Mouse (Mus musculus): ENCODE data around the gene Celsr3. TPM values are rescaled to one million over a fixed set of nuclear protein-coding genes. Genes with fewer than 3 reads are reported as not detected.

Gene Celsr3
- polyA plus RNA-seq, 1 experiment, result 1.5 TPM

DNA sequence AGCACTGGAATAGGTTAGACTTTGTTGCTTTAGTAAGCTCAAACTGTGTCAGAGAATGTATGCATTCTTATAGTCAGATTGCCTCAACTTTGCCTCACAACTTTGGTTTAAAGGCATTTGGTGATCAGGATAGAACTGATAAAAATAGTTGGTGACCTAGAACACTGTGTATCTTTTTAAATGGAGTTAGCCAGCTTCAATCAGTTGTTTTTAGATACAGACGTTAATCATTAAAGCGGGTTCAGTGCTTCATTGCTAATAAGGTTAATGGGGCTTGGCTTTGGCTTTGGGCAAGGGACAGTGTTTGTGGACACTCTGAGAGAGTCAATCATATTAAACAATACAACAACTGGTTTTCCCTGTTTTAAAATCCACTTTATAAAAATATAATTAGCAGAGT lies 30.8 kb upstream of the Celsr3 start:
- TF ChIP-seq CTCF (IDR thresholded peaks at IDR 0.05; ENCODE audit: extremely low read depth, insufficient read length, insufficient replicate concordance, low read depth, low read length) (no peak), POLR2A (IDR thresholded peaks at IDR 0.05; ENCODE audit: low read depth, low read length) (no peak)

DNA sequence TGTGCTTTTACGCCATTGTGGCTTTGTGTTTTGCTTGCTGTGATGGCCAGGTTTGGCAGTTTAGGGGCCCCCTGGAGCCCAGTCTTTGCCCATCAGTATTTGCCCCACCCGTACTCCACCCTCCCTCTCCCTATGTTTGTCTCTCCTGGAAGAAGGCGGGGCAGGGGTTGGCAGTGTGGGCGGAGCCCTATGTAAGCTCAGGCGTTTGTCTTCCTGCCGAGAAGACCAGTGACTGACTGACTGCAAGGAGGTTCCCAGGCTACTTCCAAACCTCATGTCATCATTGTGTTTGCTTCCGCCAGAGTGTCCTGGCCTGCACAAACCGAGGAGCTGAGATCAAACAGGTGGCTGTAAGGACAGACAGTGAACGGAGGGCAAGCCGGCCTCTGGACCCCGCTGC lies 30.4 kb upstream of the Celsr3 start:
- WGBS, result 18% methylated on average over 11 of the region's 11 CpGs
- peak overlapping the region; percentile 51 for H3K4me3 ChIP-seq (ENCODE audit: low read depth, low read length)
- TF ChIP-seq CTCF (IDR thresholded peaks at IDR 0.05; ENCODE audit: extremely low read depth, insufficient read length, insufficient replicate concordance, low read depth, low read length) (no peak), POLR2A (IDR thresholded peaks at IDR 0.05; ENCODE audit: low read depth, low read length) (peak; percentile 36; the same call in 1 of the 2 replicates)
- H3K36me3 ChIP-seq (ENCODE audit: control insufficient read depth, insufficient read depth, low read length), result peaks cover 27% of the 10 kb centered on the region
- H3K27me3 ChIP-seq (ENCODE audit: control insufficient read depth, insufficient read depth, low read length), result no peaks in the 10 kb centered on the region
- peaks cover 29% of the 10 kb centered on the region for H3K4me1 ChIP-seq (ENCODE audit: control insufficient read depth, insufficient read depth, insufficient read length, low read length)
- H3K27ac ChIP-seq (ENCODE audit: insufficient read depth, low read depth, low read length), result peak overlapping the region; percentile 64

More for the DNA sequence above, 30.8 kb upstream of the Celsr3 start:
- Histone ChIP-seq H3K4me1 (ENCODE audit: control insufficient read depth, insufficient read depth, insufficient read length, low read length) (peaks cover 29% of the 10 kb centered on the region), H3K27me3 (ENCODE audit: control insufficient read depth, insufficient read depth, low read length) (no peaks in the 10 kb centered on the region), H3K36me3 (ENCODE audit: control insufficient read depth, insufficient read depth, low read length) (peaks cover 27% of the 10 kb centered on the region), H3K27ac (ENCODE audit: insufficient read depth, low read depth, low read length) (peak overlapping the region; percentile 93), H3K4me3 (ENCODE audit: low read depth, low read length) (no peak overlapping the region)
- 21% methylated on average over 2 of the region's 2 CpGs for WGBS

DNA sequence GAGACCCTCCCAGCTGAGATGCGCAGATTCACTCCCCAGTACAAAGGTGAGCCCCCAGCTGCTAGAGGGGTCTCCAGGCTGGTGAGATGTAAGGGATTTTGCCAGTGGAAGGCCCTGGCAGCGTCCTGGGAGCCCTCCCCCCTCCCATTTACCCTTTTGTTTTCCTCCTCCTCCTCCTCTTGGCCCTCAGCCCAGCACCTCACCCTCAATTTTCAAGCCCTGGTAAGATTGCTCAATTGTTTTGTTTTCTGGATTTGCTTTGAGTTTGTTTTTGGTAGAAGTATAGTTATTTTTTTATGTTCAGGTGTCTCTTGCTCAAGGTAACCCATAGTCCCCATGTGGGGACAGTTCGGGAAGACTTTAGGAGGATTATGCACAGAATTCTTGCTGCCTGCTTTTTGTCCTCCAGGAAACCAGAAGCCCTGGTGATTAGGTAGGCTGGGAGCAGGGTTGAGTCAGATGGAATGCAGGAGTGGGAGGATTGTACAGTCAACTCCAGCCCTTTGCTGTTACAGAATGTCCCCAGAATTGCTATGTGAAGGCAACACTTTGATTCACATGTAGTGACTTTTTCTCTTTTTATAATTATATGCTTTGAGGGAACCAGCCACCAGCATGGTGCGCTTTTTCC lies 29.7 kb upstream of the Celsr3 start:
- H3K36me3 ChIP-seq (ENCODE audit: control insufficient read depth, insufficient read depth, low read length), result peaks cover 31% of the 10 kb centered on the region

DNA sequence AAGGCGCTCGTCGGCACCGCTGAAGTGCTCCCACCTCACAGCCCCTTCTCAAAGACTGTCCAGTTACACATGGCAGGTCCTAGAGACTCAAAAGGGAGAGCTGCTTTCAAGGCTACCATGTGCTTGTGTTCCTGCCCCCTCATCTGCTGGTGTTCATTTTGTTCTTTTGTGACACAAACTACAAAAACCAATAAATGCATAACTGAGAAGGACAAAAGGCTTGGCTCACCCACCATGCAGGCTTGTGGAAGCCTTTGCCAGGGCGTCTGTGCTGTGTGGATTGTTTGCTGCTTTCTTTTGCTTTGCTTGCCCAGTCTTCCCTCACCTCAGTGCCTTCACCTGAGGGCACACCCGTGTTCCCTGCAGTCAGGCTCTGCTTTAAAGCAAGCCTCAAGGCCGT lies 28.6 kb upstream of the Celsr3 start:
- 81% methylated on average over 7 of the region's 7 CpGs for WGBS
- Histone ChIP-seq H3K4me3 (ENCODE audit: low read depth, low read length) (no peak overlapping the region), H3K4me1 (ENCODE audit: control insufficient read depth, insufficient read depth, insufficient read length, low read length) (peaks cover 24% of the 10 kb centered on the region), H3K27me3 (ENCODE audit: control insufficient read depth, insufficient read depth, low read length) (no peaks in the 10 kb centered on the region), H3K36me3 (ENCODE audit: control insufficient read depth, insufficient read depth, low read length) (peaks cover 36% of the 10 kb centered on the region), H3K27ac (ENCODE audit: insufficient read depth, low read depth, low read length) (no peak overlapping the region)
- no peak for TF ChIP-seq CTCF (IDR thresholded peaks at IDR 0.05; ENCODE audit: extremely low read depth, insufficient read length, insufficient replicate concordance, low read depth, low read length)
- no peak for TF ChIP-seq POLR2A (IDR thresholded peaks at IDR 0.05; ENCODE audit: low read depth, low read length)

More for the DNA sequence above, 29.7 kb upstream of the Celsr3 start:
- 51% methylated on average over 4 of the region's 4 CpGs for WGBS
- H3K4me1 ChIP-seq (ENCODE audit: control insufficient read depth, insufficient read depth, insufficient read length, low read length), result peaks cover 29% of the 10 kb centered on the region
- no peak for TF ChIP-seq CTCF (IDR thresholded peaks at IDR 0.05; ENCODE audit: extremely low read depth, insufficient read length, insufficient replicate concordance, low read depth, low read length)
- no peaks in the 10 kb centered on the region for H3K27me3 ChIP-seq (ENCODE audit: control insufficient read depth, insufficient read depth, low read length)
- peak overlapping the region; percentile 51 for H3K4me3 ChIP-seq (ENCODE audit: low read depth, low read length)
- peak overlapping the region; percentile 64 for H3K27ac ChIP-seq (ENCODE audit: insufficient read depth, low read depth, low read length)

DNA sequence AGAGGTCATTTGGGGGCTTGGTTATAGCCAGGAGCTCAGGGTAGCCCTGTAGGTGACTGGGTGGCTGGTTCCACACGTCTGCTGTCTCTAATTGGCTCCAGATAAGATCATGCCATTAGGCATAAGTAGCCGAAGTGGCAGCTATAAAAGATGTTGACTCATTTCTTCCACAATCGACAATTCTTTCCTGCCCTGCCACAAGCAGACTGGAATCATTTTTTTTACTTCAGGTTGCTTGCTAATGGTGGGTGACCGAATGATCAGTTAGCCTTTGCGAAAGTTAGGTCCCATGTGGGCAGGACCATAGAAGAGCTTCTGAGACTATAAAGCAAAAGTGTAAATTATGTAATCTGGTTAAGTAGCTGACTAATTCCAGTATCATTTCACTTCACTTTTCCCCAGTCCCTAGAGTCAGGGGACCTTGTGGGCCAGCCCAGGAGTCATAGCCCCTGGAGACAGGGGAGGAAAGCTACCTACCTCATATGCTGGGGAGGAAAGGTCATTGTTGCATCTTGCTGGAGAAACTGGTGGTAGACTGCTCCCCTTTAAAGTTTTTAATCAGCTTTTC lies 27.5 kb upstream of the Celsr3 start:
- no peak overlapping the region for H3K4me3 ChIP-seq (ENCODE audit: low read depth, low read length)
- H3K27ac ChIP-seq (ENCODE audit: insufficient read depth, low read depth, low read length), result peak overlapping the region; percentile 52; the same call in 1 of the 2 replicates
- no peaks in the 10 kb centered on the region for H3K27me3 ChIP-seq (ENCODE audit: control insufficient read depth, insufficient read depth, low read length)
- 40% methylated on average over 5 of the region's 5 CpGs for WGBS
- peaks cover 36% of the 10 kb centered on the region for H3K36me3 ChIP-seq (ENCODE audit: control insufficient read depth, insufficient read depth, low read length)
- TF ChIP-seq POLR2A (IDR thresholded peaks at IDR 0.05; ENCODE audit: low read depth, low read length), result no peak
- no peak for TF ChIP-seq CTCF (IDR thresholded peaks at IDR 0.05; ENCODE audit: extremely low read depth, insufficient read length, insufficient replicate concordance, low read depth, low read length)
- H3K4me1 ChIP-seq (ENCODE audit: control insufficient read depth, insufficient read depth, insufficient read length, low read length), result peaks cover 18% of the 10 kb centered on the region

DNA sequence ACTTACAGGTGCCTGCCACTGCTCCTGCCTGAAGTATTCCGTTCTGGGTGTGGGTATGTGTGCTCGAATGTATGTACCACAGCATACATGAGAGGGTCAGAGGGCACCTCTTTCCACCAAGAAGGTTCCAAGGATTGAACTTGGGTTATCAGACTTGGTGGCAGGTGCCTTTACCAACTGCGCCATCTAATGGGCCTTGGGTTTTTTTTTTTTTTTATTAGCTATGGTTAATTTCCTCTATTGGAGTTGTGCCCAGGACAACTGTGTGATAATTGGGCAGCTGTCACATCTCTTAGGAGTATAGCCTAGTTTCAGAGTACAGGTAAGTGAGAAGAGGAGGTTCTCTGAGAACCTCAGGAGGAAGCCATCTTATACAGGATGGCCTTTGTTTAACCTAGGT lies 26.6 kb upstream of the Celsr3 start:
- peaks cover 17% of the 10 kb centered on the region for H3K4me1 ChIP-seq (ENCODE audit: control insufficient read depth, insufficient read depth, insufficient read length, low read length)
- peaks cover 44% of the 10 kb centered on the region for H3K36me3 ChIP-seq (ENCODE audit: control insufficient read depth, insufficient read depth, low read length)
- TF ChIP-seq CTCF (IDR thresholded peaks at IDR 0.05; ENCODE audit: extremely low read depth, insufficient read length, insufficient replicate concordance, low read depth, low read length) (no peak), POLR2A (IDR thresholded peaks at IDR 0.05; ENCODE audit: low read depth, low read length) (no peak)
- WGBS, result 27% methylated on average over 3 of the region's 3 CpGs
- no peak overlapping the region for H3K4me3 ChIP-seq (ENCODE audit: low read depth, low read length)
- H3K27ac ChIP-seq (ENCODE audit: insufficient read depth, low read depth, low read length), result peak overlapping the region; percentile 66
- no peaks in the 10 kb centered on the region for H3K27me3 ChIP-seq (ENCODE audit: control insufficient read depth, insufficient read depth, low read length)

DNA sequence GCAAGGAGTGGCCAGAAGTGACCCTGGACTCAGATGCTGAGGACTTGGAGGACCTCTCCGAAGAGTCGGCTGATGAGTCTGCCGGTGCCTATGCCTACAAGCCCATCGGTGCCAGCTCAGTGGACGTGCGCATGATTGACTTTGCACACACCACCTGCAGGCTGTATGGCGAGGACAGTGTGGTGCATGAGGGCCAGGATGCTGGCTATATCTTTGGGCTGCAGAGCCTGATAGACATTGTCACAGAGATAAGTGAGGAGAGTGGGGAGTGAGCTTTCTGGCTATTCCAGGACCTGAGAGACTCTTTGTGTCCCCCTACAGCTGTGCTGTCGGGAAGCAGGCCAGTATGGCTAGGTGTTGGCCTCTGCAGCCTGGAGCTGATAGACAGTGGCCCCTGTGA lies 20.4 kb upstream of the Celsr3 start:
- WGBS, result 88% methylated on average over 8 of the region's 8 CpGs
- TF ChIP-seq POLR2A (IDR thresholded peaks at IDR 0.05; ENCODE audit: low read depth, low read length) (no peak), CTCF (IDR thresholded peaks at IDR 0.05; ENCODE audit: extremely low read depth, insufficient read length, insufficient replicate concordance, low read depth, low read length) (no peak)
- no peak overlapping the region for H3K27ac ChIP-seq (ENCODE audit: insufficient read depth, low read depth, low read length)
- H3K27me3 ChIP-seq (ENCODE audit: control insufficient read depth, insufficient read depth, low read length), result no peaks in the 10 kb centered on the region
- H3K4me1 ChIP-seq (ENCODE audit: control insufficient read depth, insufficient read depth, insufficient read length, low read length), result peaks cover 7% of the 10 kb centered on the region; the same call in 1 of the 2 replicates
- no peak overlapping the region for H3K4me3 ChIP-seq (ENCODE audit: low read depth, low read length)
- H3K36me3 ChIP-seq (ENCODE audit: control insufficient read depth, insufficient read depth, low read length), result peaks cover 35% of the 10 kb centered on the region

Measured in small intestine, adult 2 months (tissue).